Mouse (Mus musculus): ENCODE measurements around the gene 1700061G19Rik. TPM values are rescaled to one million over a fixed set of nuclear protein-coding genes. Genes with fewer than 3 reads are reported as not detected.

Gene 1700061G19Rik
- polyA plus RNA-seq, 1 experiment, result 0.15 TPM

GRCm38 (mm10) chr17:56869481-56869977, 5.7 kb upstream of the 1700061G19Rik start:
- DNase-seq (ENCODE audit: low read depth, low spot score), result no peak
- WGBS, result 82% methylated on average over 9 of the region's 9 CpGs

GRCm38 (mm10) chr17:56870287-56870953, 4.9 kb upstream of the 1700061G19Rik start:
- no peak for DNase-seq (ENCODE audit: low read depth, low spot score)
- 66% methylated on average over 15 of the region's 15 CpGs for WGBS

- DNase-seq (ENCODE audit: low read depth, low spot score), result no peak
- 70% methylated on average over 8 of the region's 8 CpGs for WGBS
These were observed 3.5 kb upstream of the 1700061G19Rik start for GRCm38 (mm10) chr17:56871767-56872166.

DNA sequence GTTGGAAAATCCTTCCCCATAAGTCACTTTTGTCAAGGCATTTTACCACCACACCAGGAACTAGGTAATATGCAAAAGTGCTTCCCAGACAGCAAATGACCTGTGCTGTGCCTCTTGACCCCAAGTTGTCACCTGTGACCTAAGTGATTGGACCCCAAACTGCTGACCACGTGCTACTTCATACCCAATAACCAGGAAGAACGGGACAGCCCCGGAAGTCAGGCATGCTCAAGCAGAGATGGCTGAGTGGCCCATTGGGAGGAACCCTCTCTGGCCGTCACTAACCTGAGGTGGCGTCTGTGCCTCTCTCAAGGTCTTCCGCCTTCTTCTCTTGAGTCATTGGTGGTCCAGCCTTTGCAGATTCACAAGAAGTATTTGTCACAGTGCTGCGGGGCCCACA, 2.8 kb upstream of the 1700061G19Rik start:
- WGBS, result 71% methylated on average over 7 of the region's 7 CpGs
- DNase-seq (ENCODE audit: low read depth, low spot score), result no peak

GRCm38 (mm10) chr17:56874237-56874636, 1.0 kb upstream of the 1700061G19Rik start, which contains the start of gene Acsbg2:
Acsbg2 (minus strand) TSS chr17:56874447.
- 60% methylated on average over 2 of the region's 2 CpGs for WGBS
- DNase-seq (ENCODE audit: low read depth, low spot score), result no peak

GRCm38 (mm10) chr17:56876465-56876864, 1.2 kb downstream of the 1700061G19Rik start:
- WGBS, result 90% methylated on average over 3 of the region's 3 CpGs
- DNase-seq (ENCODE audit: low read depth, low spot score), result no peak

DNA sequence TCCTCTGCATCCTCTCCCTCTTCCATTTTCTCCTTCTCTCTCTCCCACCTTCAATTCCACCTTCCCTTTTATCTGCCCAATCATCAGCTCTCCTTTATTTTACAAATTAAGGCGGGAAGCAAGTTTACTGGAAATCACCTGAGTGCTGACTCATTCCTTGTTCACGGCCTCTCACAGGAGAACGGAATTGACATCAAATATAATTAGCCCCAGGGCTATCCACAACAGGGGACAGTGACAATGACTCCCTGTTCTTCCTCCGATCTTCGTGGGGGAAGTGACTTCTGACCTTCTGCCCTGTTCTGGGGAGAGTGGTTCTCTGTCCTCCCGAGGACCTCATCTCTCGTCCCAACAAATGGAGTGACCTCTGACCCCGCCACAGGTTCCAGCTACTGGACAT, 1.7 kb downstream of the 1700061G19Rik start:
- DNase-seq (ENCODE audit: low read depth, low spot score), result no peak
- 40% methylated on average over 8 of the region's 8 CpGs for WGBS

DNA sequence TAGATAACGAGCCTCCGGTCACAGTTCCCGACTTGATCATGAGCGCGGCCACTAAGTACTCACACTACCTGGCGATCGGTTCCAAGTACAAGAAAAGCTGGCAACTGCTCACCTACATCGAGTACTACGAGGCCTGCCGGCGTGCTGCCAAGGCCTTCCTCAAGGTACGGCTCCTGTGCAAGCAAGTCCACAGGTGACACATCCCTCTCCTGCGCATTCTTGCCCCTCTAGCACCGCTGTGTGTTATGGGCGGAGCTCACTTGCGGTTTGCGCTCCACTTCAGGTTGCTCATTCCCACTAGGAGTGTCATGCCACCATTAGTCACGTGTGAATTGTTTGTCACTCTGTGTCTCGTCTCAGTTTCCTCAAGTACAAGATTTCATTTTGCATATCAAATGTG, 2.1 kb downstream of the 1700061G19Rik start:
- WGBS, result 92% methylated on average over 19 of the region's 19 CpGs
- no peak for DNase-seq (ENCODE audit: low read depth, low spot score)

DNA sequence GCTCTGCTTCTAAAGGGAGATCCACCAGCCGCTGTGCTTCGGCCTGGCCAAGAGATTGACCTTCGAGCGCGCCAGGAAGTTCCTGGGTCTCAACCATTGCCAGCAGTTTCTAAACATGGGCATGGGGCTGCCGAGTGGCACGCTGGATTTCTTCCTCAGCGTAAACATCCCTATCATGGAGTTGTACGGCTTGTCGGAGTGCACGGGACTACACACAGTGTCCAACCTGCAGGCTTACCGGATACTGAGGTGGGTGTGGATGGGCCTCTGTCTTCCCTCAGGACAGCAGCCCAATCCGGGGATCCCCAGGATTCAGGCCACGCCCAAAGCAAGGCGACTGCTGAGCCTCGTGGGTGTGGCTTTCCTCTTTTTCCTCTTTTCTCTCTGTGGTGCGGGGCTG, 8.3 kb downstream of the 1700061G19Rik start:
- 18% methylated on average over 17 of the region's 17 CpGs for WGBS

GRCm38 (mm10) chr17:56884331-56884730, 9.1 kb downstream of the 1700061G19Rik start:
- no peak for DNase-seq (ENCODE audit: low read depth, low spot score)
- WGBS, result 32% methylated on average over 5 of the region's 5 CpGs

More for the DNA sequence above, 8.3 kb downstream of the 1700061G19Rik start:
- no peak for DNase-seq (ENCODE audit: low read depth, low spot score)

DNA sequence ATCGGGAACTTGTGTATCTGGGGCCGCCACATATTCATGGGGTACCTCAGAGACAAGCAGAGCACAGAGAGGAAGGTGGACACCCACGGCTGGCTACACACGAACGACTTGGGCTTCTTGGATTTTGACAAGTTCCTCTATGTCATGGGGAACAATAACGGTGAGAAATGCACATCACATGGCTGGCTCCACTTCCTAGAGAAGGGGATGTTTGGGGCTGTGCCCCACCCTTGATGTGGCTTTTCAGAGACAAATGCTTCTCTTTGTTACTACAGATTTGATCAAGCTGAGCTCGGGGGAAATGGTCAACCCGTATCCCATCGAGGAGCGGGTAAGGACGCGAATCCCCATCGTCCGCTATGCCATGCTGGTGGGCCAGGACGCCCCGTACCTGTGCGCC, 9.5 kb downstream of the 1700061G19Rik start:
- WGBS, result 85% methylated on average over 17 of the region's 17 CpGs
- no peak for DNase-seq (ENCODE audit: low read depth, low spot score)

DNA sequence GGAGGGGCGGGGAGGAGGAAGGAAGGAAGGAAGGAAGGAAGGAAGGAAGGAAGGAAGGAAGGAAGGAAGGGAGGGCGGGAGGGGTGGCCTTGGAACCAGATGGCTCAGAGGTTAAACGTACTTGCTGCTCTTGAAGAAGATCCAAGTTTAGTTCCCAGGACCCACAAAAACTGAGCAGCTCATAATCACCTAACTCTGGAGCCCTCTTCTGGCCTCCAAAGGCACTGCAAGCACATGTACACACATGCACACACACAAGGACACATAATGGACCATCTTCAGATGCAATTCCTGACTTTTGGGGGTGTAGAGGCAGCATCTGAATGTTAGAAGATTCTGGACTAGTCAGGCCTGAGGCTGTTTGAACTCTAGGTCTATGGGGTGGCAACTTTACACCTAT, 12.8 kb downstream of the 1700061G19Rik start:
- no peak for DNase-seq (ENCODE audit: low read depth, low spot score)
- WGBS, result 88% methylated on average over 2 of the region's 3 CpGs

DNA sequence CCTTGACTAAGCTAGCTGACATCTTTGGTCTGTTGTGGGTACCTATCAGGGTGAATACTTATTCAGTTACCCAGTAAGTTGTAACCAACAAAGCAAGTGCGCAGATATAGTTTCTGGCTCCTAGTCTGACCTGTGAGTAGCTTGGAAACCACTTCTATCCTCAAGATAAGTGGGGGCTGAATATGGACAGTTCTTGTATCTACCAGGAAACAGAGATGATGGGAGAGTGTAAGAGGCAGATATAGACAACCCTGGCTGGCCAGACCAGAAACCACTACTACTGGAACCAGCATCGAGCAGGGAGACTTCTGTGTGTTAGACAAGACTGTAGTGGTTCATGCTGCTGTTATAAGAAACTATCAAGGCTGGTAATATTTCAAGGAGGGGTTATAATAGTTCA, 14.7 kb downstream of the 1700061G19Rik start:
- no peak for DNase-seq (ENCODE audit: low read depth, low spot score)
- WGBS, result 93% methylated on average over 2 of the region's 2 CpGs

DNA sequence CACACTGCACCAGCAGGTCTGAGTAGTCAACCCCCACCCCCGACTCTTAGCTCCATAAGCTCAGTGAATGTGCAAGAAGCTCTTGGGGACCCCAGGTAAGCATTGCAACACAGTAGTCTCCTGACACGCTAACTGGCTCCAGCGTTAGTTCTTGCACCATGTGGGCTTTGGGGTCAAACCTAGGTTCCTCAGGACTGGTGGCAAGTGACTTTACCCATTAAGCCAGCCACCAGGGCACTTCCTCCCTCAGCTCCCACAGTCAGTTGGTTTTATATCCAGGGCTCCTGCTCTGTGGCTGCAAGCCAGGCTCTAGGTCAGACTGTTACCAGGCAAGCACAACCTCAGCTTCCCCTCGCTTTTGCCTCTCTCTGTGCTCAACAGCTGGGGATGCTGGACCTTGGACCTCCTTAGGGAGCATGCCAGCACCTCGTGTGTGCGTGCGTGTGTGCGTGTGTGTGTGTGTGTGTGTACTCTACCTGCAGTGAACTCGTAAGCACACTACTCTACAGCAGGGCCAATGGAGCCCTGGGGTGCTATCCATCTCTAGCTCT, 20.2 kb downstream of the 1700061G19Rik start:
- WGBS, result 69% methylated on average over 9 of the region's 9 CpGs
- DNase-seq (ENCODE audit: low read depth, low spot score), result no peak

DNA sequence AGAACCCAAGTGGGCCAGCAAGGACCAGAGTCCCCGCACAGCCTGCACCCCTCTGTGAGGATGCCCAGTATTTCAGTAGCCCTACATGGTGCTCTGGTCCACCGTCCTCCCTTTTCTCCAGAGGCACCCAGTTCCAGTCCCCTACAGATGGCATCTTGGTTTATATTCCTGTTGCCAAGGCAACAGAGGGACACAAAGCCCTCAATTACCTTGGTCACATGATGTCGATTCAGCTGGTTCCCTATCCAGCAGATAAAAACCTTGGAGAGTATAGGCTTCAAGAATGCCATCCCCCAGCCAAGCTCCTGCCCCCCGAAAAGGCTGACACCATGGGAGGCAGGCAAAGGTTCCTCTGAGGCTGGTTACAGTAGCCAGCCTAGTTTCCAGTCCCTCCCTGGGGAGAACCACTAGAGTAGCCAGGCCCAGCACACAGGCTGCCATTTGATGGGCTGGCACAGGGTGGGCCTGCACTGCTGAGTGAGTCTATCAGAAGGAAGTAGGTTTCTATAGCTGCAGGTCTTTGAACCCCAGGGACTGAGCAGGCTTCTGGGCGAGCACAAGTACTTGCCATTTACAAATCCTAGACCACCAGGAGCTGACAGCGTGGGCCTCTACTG, 21.3 kb downstream of the 1700061G19Rik start:
- DNase-seq (ENCODE audit: low read depth, low spot score), result no peak
- 82% methylated on average over 6 of the region's 6 CpGs for WGBS

DNA sequence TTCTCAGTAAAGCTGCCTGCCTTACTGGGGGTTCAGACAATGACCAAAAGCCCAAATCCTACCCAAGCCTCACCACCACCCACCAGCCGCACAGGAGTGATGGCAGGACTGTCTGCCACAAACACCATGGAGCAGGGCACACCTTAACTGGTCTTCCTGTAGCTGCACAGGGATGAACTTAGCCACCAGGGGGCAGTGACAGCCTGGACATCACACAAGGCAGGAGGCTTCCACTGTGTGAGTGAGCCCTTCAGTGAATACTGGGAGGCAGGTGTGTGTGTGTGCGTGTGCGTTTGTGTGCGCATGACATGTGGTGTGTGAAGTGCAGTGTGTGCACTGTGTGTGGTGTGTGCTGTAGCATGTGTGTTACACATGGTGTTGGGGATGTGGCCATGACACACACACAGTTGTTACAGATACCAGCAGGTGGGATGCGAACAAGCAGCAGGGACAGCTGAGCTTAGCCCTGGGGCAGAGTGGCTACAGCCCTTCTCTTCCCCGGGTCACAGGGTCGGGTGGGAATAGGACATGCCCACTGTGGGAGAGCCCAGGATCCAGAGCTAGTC, 22.4 kb downstream of the 1700061G19Rik start:
- DNase-seq (ENCODE audit: low read depth, low spot score), result peak; percentile 67
- WGBS, result 59% methylated on average over 7 of the region's 7 CpGs

DNA sequence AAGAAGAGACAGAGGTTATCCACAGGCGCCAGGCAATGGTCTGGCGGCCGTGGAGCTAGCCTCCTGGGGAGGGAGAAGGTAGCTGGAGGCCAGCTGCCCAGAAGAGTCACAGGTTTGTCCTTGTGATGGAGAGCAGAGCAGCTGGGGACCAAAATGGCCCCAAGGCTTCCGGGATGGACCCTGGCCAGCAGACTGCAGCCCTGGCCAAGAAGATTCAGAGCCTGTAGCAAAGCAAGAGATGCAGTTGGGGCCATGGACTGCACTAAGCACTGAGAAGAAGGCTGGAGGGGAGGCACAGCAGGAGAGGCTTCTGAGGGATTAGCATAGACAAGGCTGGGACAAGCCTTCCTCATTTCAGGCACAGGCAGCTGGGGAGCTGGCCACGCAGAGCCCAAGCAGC, 27.4 kb downstream of the 1700061G19Rik start:
- DNase-seq (ENCODE audit: low read depth, low spot score), result no peak

GRCm38 (mm10) chr17:56906166-56906565, 30.9 kb downstream of the 1700061G19Rik start:
- WGBS, result 53% methylated on average over 3 of the region's 3 CpGs

More for the DNA sequence above, 27.4 kb downstream of the 1700061G19Rik start:
- 96% methylated on average over 5 of the region's 5 CpGs for WGBS

GRCm38 (mm10) chr17:56907096-56907495, 31.8 kb downstream of the 1700061G19Rik start:
- peak; percentile 78 for DNase-seq (ENCODE audit: low read depth, low spot score)
- 47% methylated on average over 5 of the region's 5 CpGs for WGBS

More at GRCm38 (mm10) chr17:56906166-56906565, 30.9 kb downstream of the 1700061G19Rik start:
- DNase-seq (ENCODE audit: low read depth, low spot score), result no peak

GRCm38 (mm10) chr17:56907887-56908286, 32.6 kb downstream of the 1700061G19Rik start:
- DNase-seq (ENCODE audit: low read depth, low spot score), result no peak

More at GRCm38 (mm10) chr17:56907887-56908286, 32.6 kb downstream of the 1700061G19Rik start:
- WGBS, result 18% methylated on average over 9 of the region's 9 CpGs

All from large intestine, adult 2 months (tissue).